Mouse (Mus musculus) cortical plate, adult 2 months (tissue): Measurements from ENCODE around the gene Tmem160.

Experiments used
- CTCF ChIP-seq: fragments of 200-500 bp; IDR thresholded peaks from 2 replicates; pipeline ENCODE4 v1.5.1; 2011; ENCODE audit warnings: mild to moderate bottlenecking, control low read depth, low read length; ENCODE audit not compliant: insufficient read depth; ENCODE audit errors: extremely low read depth
- POLR2A ChIP-seq: fragments of 200-500 bp; IDR thresholded peaks from 2 replicates; pipeline ENCODE4 v1.6.1; 2011; ENCODE audit warnings: mild to moderate bottlenecking, low read length, control low read depth; ENCODE audit not compliant: insufficient read depth; ENCODE audit errors: extremely low read depth

GRCm38 (mm10) chr7:16405073-16405455 is 47.5 kb upstream of the Tmem160 start:
- TF ChIP-seq POLR2A (no peak), CTCF (no peak)
